Mouse (Mus musculus): ENCODE results near the gene Gabpb2.
"Not testable (repeated sequence)": the region's sequence is repeated elsewhere in the genome, so short reads cannot be mapped to it uniquely, and the experiment has no call there.

The Gabpb2 gene

DNA sequence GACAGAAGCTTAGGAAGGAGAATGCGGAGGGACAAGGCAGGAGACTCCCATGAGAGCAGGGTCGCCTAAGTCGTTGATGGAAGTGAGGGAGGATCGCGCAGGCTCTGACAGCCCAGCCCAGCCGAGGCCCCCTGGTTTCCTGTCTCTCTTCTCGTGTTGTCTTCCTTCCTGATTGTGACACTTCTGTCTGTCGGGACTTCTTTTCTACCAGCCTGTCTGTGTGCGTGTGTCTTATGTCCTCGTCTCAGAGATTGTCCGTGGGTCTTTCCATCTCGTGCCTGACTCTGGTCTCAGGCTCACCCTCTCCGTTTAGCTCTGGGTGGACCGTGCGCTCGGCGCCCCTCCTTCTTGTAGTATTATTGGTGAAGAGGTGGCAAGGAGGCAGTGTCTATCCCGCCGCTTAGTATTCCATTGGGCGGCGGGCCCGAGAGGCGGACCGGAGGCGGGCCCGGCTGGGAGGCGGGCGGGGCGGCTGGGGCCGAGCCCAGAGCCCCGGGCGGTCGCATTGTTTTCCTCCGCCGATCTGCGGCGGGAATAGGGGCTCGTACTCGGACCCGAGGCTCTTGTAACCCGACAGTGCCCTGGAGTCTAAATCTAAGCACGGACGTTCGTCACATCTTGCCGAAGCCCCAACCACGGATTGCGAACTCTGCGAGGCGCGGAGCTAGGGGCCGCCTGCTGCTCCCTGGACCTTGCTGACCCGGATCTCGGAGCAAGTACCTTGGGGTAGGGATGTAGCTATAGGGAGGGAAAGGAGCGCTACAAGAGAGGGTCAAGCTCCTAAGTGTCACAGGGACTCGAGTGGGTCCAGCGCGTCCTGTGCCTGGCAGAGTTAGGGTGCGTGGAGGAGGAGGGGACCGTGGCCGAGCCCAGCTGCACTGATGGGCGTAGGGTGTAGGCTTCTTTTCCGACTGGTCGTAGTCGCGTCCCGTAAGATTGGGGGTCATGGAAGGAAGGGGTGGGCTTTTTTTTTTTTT is 57.4 kb downstream of the Gabpb2 start, which contains the start of gene Sema6c:
Gene Sema6c, plus strand, starts transcription at position 471 of the 977 bp plus-strand sequence.
- peak; percentile 90 for DNase-seq (ENCODE audit: extremely low spot score)

GRCm38 (mm10) chr3:95159511-95159986 is 58.2 kb downstream of the Gabpb2 start:
- no peak for DNase-seq (ENCODE audit: extremely low spot score)

DNA sequence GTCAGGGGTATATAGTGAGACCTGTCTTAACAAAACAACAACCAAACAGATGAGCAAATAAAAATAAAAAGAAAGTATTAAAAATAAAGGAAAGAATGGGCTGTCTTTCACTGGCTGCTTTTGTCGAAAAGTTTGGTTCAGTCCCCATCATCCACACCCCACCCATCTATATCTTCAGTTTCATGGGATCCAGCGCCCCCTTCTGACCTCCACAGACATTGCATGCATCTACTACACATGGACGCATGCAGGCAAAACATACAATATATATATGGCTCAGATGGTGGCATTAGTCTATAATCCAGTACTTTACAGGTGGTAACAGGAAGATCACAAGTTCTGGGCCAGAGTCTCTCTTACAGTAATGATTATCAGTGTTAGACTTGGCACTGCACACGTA is 63.8 kb downstream of the Gabpb2 start:
- DNase-seq (ENCODE audit: extremely low spot score) = no peak

GRCm38 (mm10) chr3:95147924-95148323 is 69.8 kb downstream of the Gabpb2 start:
- peak; percentile 35 for DNase-seq (ENCODE audit: extremely low spot score)

DNA sequence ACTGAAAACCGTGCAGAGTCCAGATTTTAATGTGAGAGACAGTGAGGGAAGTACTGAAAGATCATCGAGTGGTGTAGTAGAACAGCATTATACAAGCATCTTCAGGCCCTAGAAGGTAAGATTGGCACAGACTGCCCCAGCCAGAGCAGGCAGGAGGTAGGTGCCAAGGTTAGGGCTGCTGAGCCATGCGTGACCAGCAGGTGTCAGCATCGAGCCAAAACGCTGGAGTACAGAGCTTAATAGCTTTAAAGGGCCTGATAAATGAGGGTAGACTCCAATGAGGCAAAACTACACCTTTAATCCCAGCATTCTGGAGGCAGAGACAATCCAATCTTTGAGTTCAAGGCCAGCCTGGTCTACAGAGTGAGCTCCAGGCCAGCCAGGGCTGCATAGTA is 75.1 kb downstream of the Gabpb2 start:
- DNase-seq (ENCODE audit: extremely low spot score) = peak; percentile 81

DNA sequence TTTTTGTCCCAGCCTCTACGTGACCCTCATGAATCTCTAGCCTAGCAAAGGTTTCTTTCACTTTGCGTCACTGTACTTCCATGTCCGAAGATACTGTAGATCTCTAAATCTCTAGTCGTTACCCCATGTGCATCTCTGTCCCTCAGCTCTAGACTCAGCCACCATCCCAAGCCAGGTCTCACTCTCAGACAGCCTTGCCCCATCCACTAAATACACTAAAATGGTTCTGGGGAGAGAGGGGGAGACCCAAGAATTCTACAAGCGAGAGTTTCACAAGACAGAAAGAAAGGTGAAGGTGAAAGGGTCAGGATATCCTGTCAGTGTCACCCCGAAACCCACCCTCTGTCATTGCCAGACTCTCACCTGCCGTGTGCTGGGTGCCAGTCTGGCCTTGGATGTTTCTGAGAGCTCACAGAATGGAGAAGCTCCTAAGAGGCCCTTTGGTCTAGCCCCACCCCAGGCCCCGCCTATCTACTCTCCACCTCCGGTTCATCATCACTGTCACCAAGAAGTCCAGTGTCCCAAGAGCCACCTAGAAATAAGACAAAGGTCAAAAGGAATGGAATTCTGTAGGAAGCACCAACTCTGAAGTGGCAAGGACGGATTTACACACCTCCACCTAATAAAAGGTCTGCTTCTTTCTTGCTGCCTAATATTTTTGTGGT is 75.6 kb downstream of the Gabpb2 start, which contains the start of gene Tnfaip8l2:
Gene Tnfaip8l2, minus strand, starts transcription at position 409 of the 665 bp plus-strand sequence.
- DNase-seq (ENCODE audit: extremely low spot score) = no peak

- no peak for DNase-seq (ENCODE audit: extremely low spot score)
Measured at GRCm38 (mm10) chr3:95141474-95141873, 76.2 kb downstream of the Gabpb2 start.

DNA sequence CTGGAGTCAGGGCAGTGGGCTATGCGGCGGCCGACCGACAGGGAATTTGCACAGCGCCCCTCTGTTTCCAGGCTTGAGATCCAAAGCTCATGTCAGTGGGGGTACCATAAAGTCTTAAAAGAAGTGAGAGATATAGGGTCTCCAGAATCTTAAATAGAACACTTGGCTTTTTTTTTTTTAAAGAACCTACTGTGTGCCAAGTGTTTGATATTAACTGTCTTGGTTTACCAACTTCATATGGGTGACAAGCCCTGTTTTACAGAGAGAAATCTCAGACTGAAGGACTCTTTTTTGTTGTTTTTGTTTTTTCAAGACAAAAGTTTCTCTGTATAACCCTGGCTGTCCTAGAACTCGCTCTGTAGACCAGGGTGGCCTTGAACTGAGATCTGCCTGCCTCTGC is 76.9 kb downstream of the Gabpb2 start:
- DNase-seq (ENCODE audit: extremely low spot score) = no peak

DNA sequence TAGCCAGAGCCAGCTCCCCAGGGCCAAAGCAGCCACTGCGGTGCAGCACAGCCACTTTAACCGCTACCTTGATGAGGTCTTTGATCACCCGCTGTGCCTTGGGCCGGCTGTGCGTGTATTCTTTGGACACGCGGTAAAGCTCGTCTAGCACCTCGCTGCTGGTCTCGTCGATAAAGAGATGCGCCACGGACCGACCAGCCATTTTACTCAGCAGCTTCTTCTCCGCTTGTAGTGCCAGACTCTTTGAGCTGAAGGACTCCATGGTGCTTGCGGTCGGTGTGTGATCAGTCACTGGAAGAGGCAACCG is 77.5 kb downstream of the Gabpb2 start:
- DNase-seq (ENCODE audit: extremely low spot score) = no peak

- no peak for DNase-seq (ENCODE audit: extremely low spot score)
Measured at GRCm38 (mm10) chr3:95139586-95140288, 78.0 kb downstream of the Gabpb2 start.

GRCm38 (mm10) chr3:95136336-95136735 is 81.4 kb downstream of the Gabpb2 start:
- DNase-seq (ENCODE audit: extremely low spot score) = no peak

GRCm38 (mm10) chr3:95135433-95136052 is 82.2 kb downstream of the Gabpb2 start:
- DNase-seq (ENCODE audit: extremely low spot score) = no peak

DNA sequence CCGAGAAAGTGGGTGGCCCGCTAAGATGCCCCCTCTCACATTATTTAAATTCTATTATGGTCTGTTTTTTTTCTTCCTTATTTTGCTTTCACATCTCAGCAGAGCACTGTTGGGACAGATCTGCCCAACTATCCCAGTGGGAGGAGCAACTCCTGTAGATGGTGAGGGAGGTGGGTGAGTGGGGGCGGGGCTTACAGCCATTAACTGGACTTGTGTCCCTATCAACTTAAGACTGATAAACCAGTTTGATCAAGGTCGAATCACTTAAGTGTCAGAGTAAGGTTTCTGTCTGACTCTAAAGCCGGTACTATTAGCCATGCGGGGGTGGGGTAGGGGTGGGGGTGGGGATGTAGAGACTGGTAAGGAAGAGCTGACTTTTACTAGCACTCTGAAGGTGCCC is 82.7 kb downstream of the Gabpb2 start:
- no peak for DNase-seq (ENCODE audit: extremely low spot score)

DNA sequence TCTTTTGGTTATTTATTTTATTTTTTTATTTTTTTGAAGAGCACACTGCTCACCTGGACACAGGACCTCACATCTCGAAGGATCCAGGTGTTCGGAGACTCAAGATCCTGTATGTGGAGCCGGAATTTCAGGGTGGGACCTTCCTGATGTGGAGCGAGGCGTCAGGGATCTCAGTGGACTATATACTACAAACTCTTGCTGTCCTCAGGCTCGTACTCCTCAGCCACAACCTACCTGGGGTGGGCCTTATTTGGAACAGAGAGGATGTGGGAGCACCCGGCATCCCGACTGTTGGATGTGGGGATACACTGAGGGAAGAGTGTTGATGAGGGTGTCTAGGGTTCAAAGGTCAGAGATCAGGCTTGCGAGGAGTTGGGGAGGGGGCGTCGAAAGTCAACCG is 83.6 kb downstream of the Gabpb2 start:
- DNase-seq (ENCODE audit: extremely low spot score) = not testable (repeated sequence)

GRCm38 (mm10) chr3:95133680-95134101 is 84.0 kb downstream of the Gabpb2 start, which contains the start of the genes Scnm1 and Lysmd1:
Gene Scnm1 (minus strand): TSS chr3:95134011.
Gene Lysmd1 (plus strand): TSS chr3:95134088.
- peak; percentile 87 for DNase-seq (ENCODE audit: extremely low spot score)

DNA sequence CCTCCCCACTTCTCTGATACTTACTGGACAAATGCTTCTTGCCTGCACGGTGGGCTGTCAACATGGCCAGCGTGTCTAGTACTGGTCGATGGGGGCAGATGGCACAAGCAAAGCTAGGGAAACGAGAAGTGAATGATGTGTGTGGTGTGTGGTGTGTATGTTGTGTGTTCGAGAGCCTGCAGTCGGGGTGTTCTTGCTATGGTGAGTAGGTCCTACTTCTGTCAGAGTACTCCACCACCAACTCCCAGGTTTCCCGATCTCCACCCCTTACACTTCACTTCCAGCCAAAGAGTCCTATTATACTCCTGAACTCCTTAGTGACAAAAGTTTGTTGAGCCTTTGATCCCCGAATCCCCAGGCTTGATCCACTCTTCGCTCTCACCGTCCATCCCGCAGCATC is 84.5 kb downstream of the Gabpb2 start:
- DNase-seq (ENCODE audit: extremely low spot score) = no peak

- DNase-seq (ENCODE audit: extremely low spot score) = not testable (repeated sequence)
Measured at GRCm38 (mm10) chr3:95132389-95132788, 85.3 kb downstream of the Gabpb2 start.
